Mouse (Mus musculus): ENCODE results near the gene Lalba. TPM values are rescaled to one million over a fixed set of nuclear protein-coding genes. Genes with fewer than 3 reads are reported as not detected.
"Not testable (repeated sequence)": the region's sequence is repeated elsewhere in the genome, so short reads cannot be mapped to it uniquely, and the experiment has no call there.

Lalba gene
- polyA plus RNA-seq (2015; fragmentation: Nextera tagmentation; extraction: Ambion mirVana) = 0.23 TPM in 1 of 2 replicates, not detected in the other

DNA sequence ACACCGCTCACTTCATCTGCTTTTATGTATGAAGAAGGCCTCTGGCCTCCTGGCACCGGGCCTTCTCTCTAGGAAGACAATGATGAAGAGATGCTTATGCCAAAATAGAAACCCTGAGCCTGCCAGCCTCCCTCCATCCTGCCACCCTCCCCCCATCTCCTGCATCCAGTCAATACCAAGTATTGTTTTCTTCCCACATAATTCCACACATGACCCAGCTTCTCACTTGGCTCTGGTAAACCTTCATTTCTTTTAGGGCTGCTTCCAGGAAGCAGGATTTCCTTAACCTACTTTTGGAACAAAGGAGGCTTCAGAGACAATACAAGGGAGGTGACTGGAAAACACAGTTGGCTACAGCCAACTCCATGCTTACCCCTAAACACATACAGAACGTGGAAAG, at the start of gene Lalba:
Lalba (minus strand) TSS at position 21 of the 400 bp plus-strand sequence.
- Histone ChIP-seq H3K27me3 (replicated peaks) (no peaks in the 10 kb centered on the region), H3K36me3 (no peaks in the 10 kb centered on the region), H3K4me1 (replicated peaks) (no peaks in the 10 kb centered on the region; the same call in 1 of the 2 replicates), H3K27ac (no peak within 1 kb of the TSS), H3K9me3 (no peaks in the 10 kb centered on the region), H3K9ac (no peak within 1 kb of the TSS), H3K4me2 (replicated peaks) (no peak within 1 kb of the TSS), H3K4me3 (replicated peaks) (no peak within 1 kb of the TSS)
- no peak for ATAC-seq
- 48% methylated on average over 3 of the region's 3 CpGs for WGBS

DNA sequence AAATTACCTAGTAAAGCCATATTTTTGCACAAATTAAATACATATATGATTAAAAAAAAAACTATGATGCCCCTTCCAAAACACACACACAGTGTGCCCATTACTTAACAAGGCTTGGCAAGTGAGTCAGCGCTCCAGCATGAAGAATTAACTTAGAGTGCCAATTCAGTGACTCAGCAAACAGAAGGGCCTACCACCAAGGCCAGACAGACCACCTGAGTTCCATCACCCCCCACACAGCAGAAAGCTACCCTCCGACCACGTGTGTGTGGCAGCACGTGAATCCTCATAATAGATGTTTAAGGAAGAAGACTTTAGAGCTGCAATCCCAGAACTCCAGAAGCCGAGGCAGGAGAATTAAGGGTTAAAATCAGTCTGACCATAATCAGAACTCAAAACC, 49.8 kb upstream of the Lalba start:
- H3K4me3 ChIP-seq (replicated peaks) = peak overlapping the region; percentile 69
- 23% methylated on average over 5 of the region's 5 CpGs for WGBS
- peak overlapping the region; percentile 84 for H3K9ac ChIP-seq
- peak overlapping the region; percentile 70 for H3K4me2 ChIP-seq (replicated peaks)
- no peaks in the 10 kb centered on the region for H3K9me3 ChIP-seq
- no peak for ATAC-seq
- no peak overlapping the region for H3K27ac ChIP-seq
- peaks cover 15% of the 10 kb centered on the region; the same call in 1 of the 2 replicates for H3K36me3 ChIP-seq
- H3K4me1 ChIP-seq (replicated peaks) = peaks cover 3% of the 10 kb centered on the region; the same call in 1 of the 2 replicates
- no peaks in the 10 kb centered on the region for H3K27me3 ChIP-seq (replicated peaks)

DNA sequence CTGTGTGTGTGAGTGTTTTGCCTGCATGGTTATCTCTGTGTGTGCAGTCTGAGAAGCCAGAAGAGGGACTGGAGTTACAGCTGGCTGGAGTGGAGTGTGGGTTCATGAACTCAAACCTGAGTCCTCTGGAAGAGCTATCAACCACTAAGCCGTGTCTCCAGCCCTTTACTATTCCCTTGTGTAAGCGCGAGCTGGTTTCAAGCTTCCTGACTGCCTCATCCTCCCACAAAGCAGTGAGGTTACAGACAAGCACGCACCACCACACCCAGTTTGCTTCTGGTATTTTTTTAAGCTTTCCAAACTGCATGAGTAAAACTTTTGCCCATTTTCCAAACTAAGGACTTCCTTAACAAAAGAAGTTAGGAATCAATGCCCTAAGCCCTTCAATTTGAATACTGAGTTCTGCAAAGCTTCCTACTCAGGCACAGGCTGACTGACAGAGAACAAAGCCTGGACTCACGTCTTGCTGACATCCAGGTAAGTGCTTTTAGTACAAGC, 45.6 kb upstream of the Lalba start:
- H3K4me2 ChIP-seq (replicated peaks) = no peak overlapping the region
- H3K36me3 ChIP-seq = peaks cover 22% of the 10 kb centered on the region
- H3K4me1 ChIP-seq (replicated peaks) = peaks cover 3% of the 10 kb centered on the region; the same call in 1 of the 2 replicates
- no peak for ATAC-seq
- 89% methylated on average over 5 of the region's 5 CpGs for WGBS
- no peak overlapping the region for H3K27ac ChIP-seq
- H3K9ac ChIP-seq = no peak overlapping the region
- H3K9me3 ChIP-seq = no peaks in the 10 kb centered on the region
- no peak overlapping the region for H3K4me3 ChIP-seq (replicated peaks)
- H3K27me3 ChIP-seq (replicated peaks) = no peaks in the 10 kb centered on the region

DNA sequence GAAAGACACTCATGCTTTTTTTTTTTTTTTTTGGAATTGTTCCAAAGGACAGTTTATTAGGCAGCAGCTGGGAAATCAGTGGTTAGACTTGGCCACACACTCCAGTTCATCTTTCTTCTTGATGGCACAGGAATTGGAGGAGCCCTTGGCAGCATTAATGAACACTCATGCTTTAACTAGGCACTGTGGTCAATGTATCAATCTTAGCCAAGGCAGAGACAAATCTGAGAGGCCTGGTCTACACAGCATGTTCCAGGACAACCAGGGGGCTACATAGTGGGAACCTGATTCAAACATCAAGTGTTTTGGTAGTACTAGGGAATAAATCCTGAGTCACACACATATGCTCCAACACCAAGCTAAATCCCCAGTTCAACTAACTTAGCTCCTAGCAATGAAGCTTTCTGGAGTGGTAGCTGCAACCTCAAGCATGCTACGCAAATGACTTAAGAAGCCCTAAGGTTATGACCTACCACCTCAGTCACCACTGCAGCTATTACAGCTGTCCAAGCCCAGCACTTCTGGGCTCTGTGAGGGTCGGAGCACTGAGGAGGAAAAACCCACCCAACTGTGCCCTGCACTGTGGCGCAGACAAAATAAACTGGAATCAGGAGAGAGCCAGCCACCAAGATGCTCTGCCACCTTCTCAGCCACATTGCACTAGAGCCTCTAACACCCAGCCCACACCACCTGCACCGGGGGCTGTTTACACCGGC, 44.7 kb upstream of the Lalba start:
- Histone ChIP-seq H3K4me1 (replicated peaks) (peaks cover under 1% of the 10 kb centered on the region; the same call in 1 of the 2 replicates), H3K27me3 (replicated peaks) (no peaks in the 10 kb centered on the region), H3K27ac (no peak overlapping the region), H3K9ac (no peak overlapping the region), H3K9me3 (no peaks in the 10 kb centered on the region), H3K36me3 (peaks cover 31% of the 10 kb centered on the region), H3K4me2 (replicated peaks) (no peak overlapping the region), H3K4me3 (replicated peaks) (no peak overlapping the region)
- 92% methylated on average over 5 of the region's 5 CpGs for WGBS
- no peak for ATAC-seq

DNA sequence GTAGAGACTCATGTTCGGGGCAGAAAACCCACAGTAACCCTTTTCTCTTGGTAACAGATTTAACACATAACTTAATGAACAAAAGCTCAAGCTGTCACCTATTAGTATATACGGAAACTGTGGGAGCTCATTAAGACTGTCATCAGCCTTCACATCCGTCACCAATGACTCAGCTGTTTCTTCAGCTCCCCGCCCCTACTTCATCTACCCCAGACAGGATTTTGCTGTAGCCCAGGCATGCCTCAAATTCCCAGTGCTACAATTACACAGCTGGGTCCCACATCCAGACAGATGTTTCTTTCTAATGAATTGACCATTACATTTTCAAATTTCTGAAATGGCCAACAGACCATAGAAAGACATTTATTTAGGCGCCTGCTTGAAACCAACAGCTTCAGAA, 43.5 kb upstream of the Lalba start:
- 85% methylated on average over 5 of the region's 5 CpGs for WGBS
- H3K4me2 ChIP-seq (replicated peaks) = no peak overlapping the region
- H3K4me3 ChIP-seq (replicated peaks) = no peak overlapping the region
- no peak overlapping the region for H3K9ac ChIP-seq
- H3K36me3 ChIP-seq = peaks cover 32% of the 10 kb centered on the region
- H3K4me1 ChIP-seq (replicated peaks) = no peaks in the 10 kb centered on the region
- no peaks in the 10 kb centered on the region for H3K27me3 ChIP-seq (replicated peaks)
- ATAC-seq = no peak
- no peak overlapping the region for H3K27ac ChIP-seq
- no peaks in the 10 kb centered on the region for H3K9me3 ChIP-seq

DNA sequence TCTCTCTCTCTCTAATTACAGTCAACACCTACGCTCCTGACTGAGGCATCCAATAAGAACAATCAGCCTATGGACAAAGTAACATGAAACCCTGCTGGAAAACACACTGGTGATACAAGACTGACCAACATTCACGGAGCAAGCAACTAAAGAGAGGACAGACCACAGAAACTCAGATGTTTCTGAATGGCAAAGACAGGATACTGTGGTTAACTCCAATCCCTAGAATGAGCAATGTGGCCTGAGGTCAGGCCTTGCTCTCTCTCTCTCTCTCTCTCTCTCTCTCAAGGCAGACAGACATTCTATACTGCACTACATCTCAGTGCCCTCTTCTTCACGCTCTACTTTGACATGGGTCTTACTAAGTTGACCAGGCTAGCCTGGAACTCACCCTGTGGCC, 38.7 kb upstream of the Lalba start:
- 90% methylated on average over 3 of the region's 3 CpGs for WGBS
- Histone ChIP-seq H3K4me3 (replicated peaks) (no peak overlapping the region), H3K9me3 (no peaks in the 10 kb centered on the region), H3K36me3 (peaks cover 33% of the 10 kb centered on the region), H3K9ac (no peak overlapping the region), H3K4me1 (replicated peaks) (no peaks in the 10 kb centered on the region), H3K27me3 (replicated peaks) (no peaks in the 10 kb centered on the region), H3K27ac (no peak overlapping the region), H3K4me2 (replicated peaks) (no peak overlapping the region)
- ATAC-seq = no peak

DNA sequence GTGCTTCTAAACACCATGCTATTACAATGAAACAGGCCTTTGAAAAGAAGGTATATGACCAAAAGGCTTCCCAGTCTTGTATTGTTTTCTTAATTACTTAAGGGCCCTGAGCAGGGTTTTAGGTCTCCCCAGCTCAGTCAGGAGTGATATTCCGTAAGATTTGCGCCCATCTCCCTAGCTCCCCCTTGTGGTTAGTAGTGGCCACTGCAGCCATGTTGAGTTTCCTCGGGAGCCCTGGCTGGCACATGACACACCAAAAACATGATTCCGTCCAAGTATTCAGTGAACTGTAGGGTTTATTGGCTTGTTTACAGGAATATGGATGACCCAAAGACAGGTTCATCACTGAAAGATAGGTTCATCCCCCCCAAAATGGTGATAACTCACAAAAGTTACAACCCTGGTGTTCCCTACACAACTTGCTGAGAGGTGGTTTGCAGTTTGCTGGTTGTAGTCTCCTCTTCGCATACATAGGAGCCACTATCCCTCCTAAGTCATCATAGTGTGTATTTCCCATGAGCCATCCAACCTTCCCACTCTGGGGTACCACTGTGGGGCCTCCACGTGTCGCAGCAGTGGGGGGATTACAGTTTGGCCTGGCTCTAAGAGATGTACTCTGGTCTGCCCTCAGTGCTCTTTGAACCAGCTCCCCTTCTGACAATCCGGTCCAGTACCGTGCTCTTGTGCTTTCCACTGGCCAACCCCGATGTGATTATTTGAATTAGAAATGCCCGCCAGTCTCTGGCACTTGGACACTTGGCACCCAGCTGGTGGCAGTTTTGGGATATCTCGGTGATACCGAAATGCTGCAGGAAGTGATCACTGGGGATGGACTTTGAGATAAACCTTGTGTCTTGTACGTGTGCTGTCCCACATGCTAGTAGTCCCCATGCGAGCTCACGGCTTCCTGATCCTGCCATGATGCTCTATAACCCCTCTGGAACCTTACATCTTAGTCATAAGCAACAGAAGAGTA, 35.1 kb upstream of the Lalba start:
- ATAC-seq = peak; percentile 26
- no peaks in the 10 kb centered on the region for H3K9me3 ChIP-seq
- 69% methylated on average over 16 of the region's 16 CpGs for WGBS
- no peak overlapping the region for H3K9ac ChIP-seq
- no peak overlapping the region for H3K27ac ChIP-seq
- no peak overlapping the region for H3K4me2 ChIP-seq (replicated peaks)
- H3K4me1 ChIP-seq (replicated peaks) = no peaks in the 10 kb centered on the region
- no peaks in the 10 kb centered on the region for H3K27me3 ChIP-seq (replicated peaks)
- no peak overlapping the region for H3K4me3 ChIP-seq (replicated peaks)
- H3K36me3 ChIP-seq = peaks cover 22% of the 10 kb centered on the region

DNA sequence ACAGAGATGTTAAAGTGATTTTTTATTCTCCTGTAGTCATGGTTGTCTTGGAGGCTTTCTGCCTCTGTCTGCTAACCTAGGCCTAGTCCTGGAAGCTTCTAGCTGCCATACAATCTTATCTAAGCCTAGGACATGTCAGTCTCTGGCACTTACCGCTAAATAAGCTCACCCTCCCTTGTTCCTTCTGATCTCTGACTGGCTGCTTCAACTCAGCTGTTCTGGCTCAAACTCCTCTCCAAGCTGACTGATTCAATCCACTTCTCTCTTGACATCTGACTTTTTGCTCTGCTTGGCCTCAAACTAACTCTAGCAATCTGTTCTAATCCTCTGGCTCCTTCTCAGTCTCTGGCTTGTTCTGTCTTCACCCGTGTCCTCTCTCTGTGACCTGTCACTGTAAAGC, 32.3 kb upstream of the Lalba start:
- not testable (repeated sequence) for ATAC-seq; H3K27me3 ChIP-seq (replicated peaks); H3K4me2 ChIP-seq (replicated peaks); H3K36me3 ChIP-seq; H3K9me3 ChIP-seq; H3K9ac ChIP-seq; H3K4me1 ChIP-seq (replicated peaks); H3K27ac ChIP-seq; H3K4me3 ChIP-seq (replicated peaks)
- 84% methylated on average over 2 of the region's 2 CpGs for WGBS

DNA sequence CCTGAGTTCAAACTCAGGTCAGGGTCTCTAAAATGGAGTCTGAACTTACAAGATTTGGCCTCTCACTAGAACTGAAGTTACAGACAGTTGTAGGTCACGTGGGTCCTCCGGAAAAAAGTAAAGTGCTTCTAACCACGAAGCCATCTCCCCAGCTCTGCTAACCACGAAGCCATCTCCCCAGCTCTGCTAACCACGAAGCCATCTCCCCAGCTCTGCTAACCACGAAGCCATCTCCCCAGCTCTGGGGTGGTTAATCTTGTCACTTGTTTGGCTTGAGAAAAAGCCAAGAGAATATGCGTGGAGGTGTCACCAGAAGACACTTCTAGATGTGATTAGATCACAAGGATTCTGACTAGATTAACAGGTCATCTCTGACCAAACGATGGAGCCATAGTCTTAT, 31.6 kb upstream of the Lalba start:
- no peak overlapping the region for H3K4me3 ChIP-seq (replicated peaks)
- H3K27me3 ChIP-seq (replicated peaks) = no peaks in the 10 kb centered on the region
- H3K27ac ChIP-seq = no peak overlapping the region
- no peaks in the 10 kb centered on the region for H3K9me3 ChIP-seq
- H3K4me1 ChIP-seq (replicated peaks) = peaks cover 6% of the 10 kb centered on the region
- no peak overlapping the region for H3K4me2 ChIP-seq (replicated peaks)
- H3K9ac ChIP-seq = no peak overlapping the region
- no peak for ATAC-seq
- H3K36me3 ChIP-seq = no peaks in the 10 kb centered on the region
- 83% methylated on average over 8 of the region's 8 CpGs for WGBS

DNA sequence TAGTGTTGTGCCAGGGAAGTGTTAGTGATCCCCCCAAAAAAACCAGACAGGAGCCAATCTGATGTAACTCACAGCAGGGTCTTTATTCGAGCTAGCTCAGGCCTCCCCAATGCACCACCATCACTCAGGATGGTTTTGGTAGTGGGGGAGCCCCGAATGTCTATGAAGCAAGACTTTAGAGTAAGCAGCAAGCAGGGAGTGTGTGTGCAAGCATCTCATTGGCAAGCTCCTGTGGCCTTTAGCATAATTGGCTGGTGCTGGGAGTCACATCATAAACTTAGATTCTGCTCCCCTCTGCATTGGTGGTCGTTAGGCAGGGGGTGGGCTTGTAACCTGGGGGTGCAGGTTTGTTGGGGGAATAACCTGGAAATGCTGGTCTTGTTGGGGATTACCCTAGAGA, 31.2 kb upstream of the Lalba start:
- H3K4me2 ChIP-seq (replicated peaks); H3K4me3 ChIP-seq (replicated peaks): not testable (repeated sequence)
- 60% methylated on average over 3 of the region's 3 CpGs for WGBS

DNA sequence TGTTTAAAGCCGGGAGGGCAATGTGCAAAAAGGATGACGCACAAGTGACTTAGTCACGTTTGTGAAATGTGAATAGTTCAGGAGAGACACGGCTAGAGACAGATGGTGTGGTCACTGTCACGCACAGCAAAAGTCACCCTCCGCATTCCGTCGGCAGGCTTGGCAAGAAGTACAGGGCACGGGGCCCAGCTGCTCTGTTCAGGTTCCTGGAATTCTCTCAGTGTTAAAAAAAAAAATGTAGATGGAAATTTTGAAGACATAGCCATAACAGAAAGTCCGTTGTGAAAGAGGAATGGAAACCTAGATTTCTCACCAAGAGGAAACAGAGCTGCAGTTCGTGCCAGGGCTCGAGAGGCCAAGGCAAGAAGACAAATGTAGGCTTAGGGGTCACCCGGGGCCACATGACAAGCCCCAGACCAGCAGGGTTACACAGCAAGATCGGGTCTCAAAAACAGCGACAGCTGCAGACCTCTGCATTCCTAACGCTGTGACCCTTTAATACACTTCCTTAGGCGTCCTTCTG, 30.3 kb upstream of the Lalba start:
- Histone ChIP-seq H3K4me1 (replicated peaks) (peaks cover 6% of the 10 kb centered on the region), H3K4me2 (replicated peaks) (no peak overlapping the region), H3K9ac (no peak overlapping the region), H3K27me3 (replicated peaks) (no peaks in the 10 kb centered on the region), H3K9me3 (no peaks in the 10 kb centered on the region), H3K27ac (no peak overlapping the region), H3K36me3 (no peaks in the 10 kb centered on the region), H3K4me3 (replicated peaks) (no peak overlapping the region)
- WGBS = 40% methylated on average over 17 of the region's 17 CpGs
- ATAC-seq = no peak

More for the DNA sequence above, 31.2 kb upstream of the Lalba start:
- H3K36me3 ChIP-seq; H3K9ac ChIP-seq; ATAC-seq; H3K27ac ChIP-seq; H3K9me3 ChIP-seq; H3K27me3 ChIP-seq (replicated peaks); H3K4me1 ChIP-seq (replicated peaks): not testable (repeated sequence)

DNA sequence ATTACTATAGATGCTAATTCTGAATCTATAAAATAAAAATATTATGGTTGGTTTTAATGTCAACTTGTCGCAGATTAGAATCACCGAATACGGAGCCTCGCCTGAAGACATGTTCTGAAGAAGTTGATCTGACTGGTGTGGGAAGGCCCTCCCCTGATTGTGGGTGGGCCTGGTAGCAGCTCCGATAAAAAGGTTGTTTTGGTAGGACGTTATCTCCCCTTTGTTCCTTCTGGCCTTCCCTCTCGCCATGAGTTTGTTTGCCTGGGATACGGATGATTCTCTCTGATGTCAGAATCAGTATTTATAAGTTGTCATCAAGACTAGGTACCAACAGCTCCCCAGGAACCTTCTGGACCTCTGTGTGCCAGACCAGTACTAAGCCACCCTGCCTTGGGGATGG, 29.7 kb upstream of the Lalba start:
- Histone ChIP-seq H3K9me3 (no peaks in the 10 kb centered on the region), H3K4me1 (replicated peaks) (peaks cover 6% of the 10 kb centered on the region), H3K27me3 (replicated peaks) (no peaks in the 10 kb centered on the region), H3K9ac (no peak overlapping the region), H3K36me3 (no peaks in the 10 kb centered on the region), H3K4me2 (replicated peaks) (no peak overlapping the region), H3K4me3 (replicated peaks) (no peak overlapping the region), H3K27ac (no peak overlapping the region)
- 59% methylated on average over 8 of the region's 8 CpGs for WGBS
- no peak for ATAC-seq

Measured in intestine, embryonic 15.5 days (tissue).